Comparison of ENCODE assay signal across 14 mouse cellular contexts in the genomic region with DNA sequence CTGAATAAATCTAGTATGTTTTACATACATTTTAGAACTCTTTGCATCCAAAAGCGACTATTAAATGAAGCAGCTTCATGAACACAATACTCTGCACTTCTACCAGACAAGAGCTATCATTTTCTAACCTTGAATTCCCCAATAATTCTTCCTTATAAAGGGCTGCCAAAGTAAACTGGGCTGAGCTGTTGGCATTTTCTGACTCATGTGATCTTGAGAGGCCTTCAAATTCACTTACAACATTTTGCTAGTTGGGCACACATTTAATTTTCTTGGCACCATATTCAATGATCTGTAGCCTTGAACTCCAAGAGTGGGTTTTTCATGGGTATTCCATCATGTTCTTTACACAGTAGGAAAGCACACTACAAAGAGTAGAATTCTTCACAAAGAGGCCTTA.
DNase-seq lines count a peak whose midpoint lies in the region.
"Had no signal": no experiment of that assay in that cellular context is flagged by ENCODE, and none has a peak within 500 bp of the region (broad histone marks: within the 10 kb centered on the region; RNA-seq: fewer than 3 reads in every experiment).

No protein-coding gene starts in this region.

- DNase-seq in adrenal gland, adult (ENCODE audit: inconsistent age in 2 of 2, low spot score in 1 of 2), result peak; percentile 29 to 88
- no peak for DNase-seq in adrenal gland, adult 18-20 months (ENCODE audit: low spot score in 2 of 2)
- peak; percentile 24 for DNase-seq in adrenal gland, adult 8-10 months
- no peak for DNase-seq in adrenal gland, postnatal 25 days
- DNase-seq in adrenal gland, postnatal 36 days, result peak; percentile 28 to 35
- no peak for DNase-seq in right cerebral cortex, postnatal 10 days (ENCODE audit: low spot score in 2 of 2)
- DNase-seq: B cell, adult 2 months; cerebellum, adult 11 months; cerebellum, adult 18-20 months; cerebellum, adult 8-10 months; cerebellum, adult 9-11 months; cerebellum, postnatal 14 days; cerebellum, postnatal 36 days; embryo, embryonic 11 days had no signal

Comparison
In these comparisons a context has a peak if more than half of its experiments do, and no peak if none do; other contexts are left out.
1. DNase-seq: peak in adrenal gland, adult (2 of 2), adrenal gland, adult 8-10 months (single experiment) and adrenal gland, postnatal 36 days (2 of 2); none in adrenal gland, adult 18-20 months (0 of 2), adrenal gland, postnatal 25 days (single experiment) and right cerebral cortex, postnatal 10 days (0 of 2).